ENCODE assay signal across 9 mouse cellular contexts in genomic region chr2:157064136-157064535, GRCm38 (mm10). TPM values are rescaled to one million over a fixed set of nuclear protein-coding genes. Genes with fewer than 3 reads are reported as not detected.
A peak's percentile ranks its signal among the peaks of the same experiment; 100 is the strongest.
DNase-seq lines count a peak whose midpoint lies in the region; ATAC-seq and TF ChIP-seq lines count a peak whose summit lies in the region.
"Had no signal": no experiment of that assay in that cellular context is flagged by ENCODE, and none has a peak within 500 bp of the region (broad histone marks: within the 10 kb centered on the region; RNA-seq: fewer than 3 reads in every experiment).

No protein-coding gene starts in this region.

- TF ChIP-seq CTCF in midbrain, postnatal 0 days (IDR thresholded peaks at IDR 0.05), result no peak

- H3K27ac ChIP-seq in heart, embryonic 16.5 days (ENCODE audit: low read length), result peak overlapping the region; percentile 17; the same call in 1 of the 2 replicates
- no peak overlapping the region for H3K27ac ChIP-seq in midbrain, postnatal 0 days (ENCODE audit: low read depth, low read length)

- H3K9me3 ChIP-seq in heart, embryonic 16.5 days (replicated peaks; ENCODE audit: control insufficient read depth, low read length), result no peaks in the 10 kb centered on the region
- no peaks in the 10 kb centered on the region for H3K9me3 ChIP-seq in midbrain, postnatal 0 days (ENCODE audit: low read length)

- peaks cover 51% of the 10 kb centered on the region for H3K4me1 ChIP-seq in heart, embryonic 16.5 days (ENCODE audit: control insufficient read depth, insufficient read depth, low read length)
- peaks cover 12% of the 10 kb centered on the region for H3K4me1 ChIP-seq in midbrain, postnatal 0 days (ENCODE audit: insufficient read depth, low read length)

- no peak overlapping the region for H3K4me2 ChIP-seq in heart, embryonic 16.5 days (ENCODE audit: low read depth, low read length)
- no peak overlapping the region for H3K4me2 ChIP-seq in midbrain, postnatal 0 days (ENCODE audit: low read depth, low read length, poor library complexity, severe bottlenecking)

- 48% methylated on average over 7 of the region's 7 CpGs for WGBS in heart, embryonic 16.5 days
- 42% methylated on average over 7 of the region's 7 CpGs for WGBS in midbrain, postnatal 0 days

- no peaks in the 10 kb centered on the region for H3K27me3 ChIP-seq in heart, embryonic 16.5 days (ENCODE audit: control insufficient read depth, insufficient read depth, low read length)
- no peaks in the 10 kb centered on the region for H3K27me3 ChIP-seq in midbrain, postnatal 0 days (ENCODE audit: insufficient read depth, low read length)

- no peak overlapping the region for H3K9ac ChIP-seq in heart, embryonic 16.5 days (ENCODE audit: low read length)
- H3K9ac ChIP-seq in midbrain, postnatal 0 days (replicated peaks; ENCODE audit: low read length, poor library complexity, severe bottlenecking), result no peak overlapping the region

- DNase-seq in heart, adult 11 months, result peak; percentile 98
- no peak for DNase-seq in heart, adult 8-10 months (ENCODE audit: low spot score)
- peak; percentile 47 for DNase-seq in right cerebral cortex, adult 18-20 months
- no peak for DNase-seq in right cerebral cortex, adult 2 months (ENCODE audit: low spot score in 2 of 2)
- DNase-seq in midbrain, postnatal 0 days (ENCODE audit: low spot score), result peak; percentile 72
- DNase-seq in thymus, postnatal 0 days (ENCODE audit: low spot score), result no peak
- DNase-seq in urinary bladder, postnatal 36 days (ENCODE audit: low spot score in 2 of 2), result no peak

- no peak overlapping the region for H3K4me3 ChIP-seq in heart, embryonic 16.5 days (ENCODE audit: low read length)
- H3K4me3 ChIP-seq in midbrain, postnatal 0 days (ENCODE audit: low read depth, low read length), result no peak overlapping the region

- H3K36me3 ChIP-seq in heart, embryonic 16.5 days (ENCODE audit: control insufficient read depth, insufficient read depth), result peaks cover 6% of the 10 kb centered on the region; the same call in 1 of the 2 replicates
- peaks cover 11% of the 10 kb centered on the region; the same call in 1 of the 2 replicates for H3K36me3 ChIP-seq in midbrain, postnatal 0 days (ENCODE audit: insufficient read depth, low read length)

- ATAC-seq in heart, embryonic 16.5 days (replicated peaks; ENCODE audit: extremely low read depth, insufficient read depth, low FRiP score), result no peak
- ATAC-seq in midbrain, postnatal 0 days (ENCODE audit: low FRiP score), result peak; percentile 55; the same call in 1 of the 2 replicates

RNA-seq across cellular contexts. Expression of gene Soga1, which starts 14.9 kb away (rescaled TPM):
- total RNA-seq in heart, adult 8-10 months (2022), result 10 to 100 TPM in 1 of 4 experiments, 1 to 10 TPM in 3; 8.7 to 11.1 (median 8.9) TPM
- polyA plus RNA-seq in heart, embryonic 16.5 days (2015; fragmentation: Nextera tagmentation; extraction: Ambion mirVana), result 1.7 and 3.1 TPM in 2 replicates
- 122 and 132 TPM in 2 replicates for total RNA-seq in midbrain, postnatal 0 days (2014; rRNA removed)
- 2.8 and 3.9 TPM in 2 replicates for polyA plus RNA-seq in midbrain, postnatal 0 days (2015; fragmentation: Nextera tagmentation; extraction: Ambion mirVana)
- 0.57 TPM in 2 replicates for polyA plus RNA-seq in thymus, postnatal 0 days (2015; fragmentation: Nextera tagmentation; extraction: Ambion mirVana)

RNA-seq across cellular contexts. Expression of gene Tldc2, which starts 22.7 kb away (rescaled TPM):
- not detected for total RNA-seq in heart, adult 8-10 months (2022)
- polyA plus RNA-seq in heart, embryonic 16.5 days (2015; fragmentation: Nextera tagmentation; extraction: Ambion mirVana), result not detected in 2 replicates
- not detected in 2 replicates for total RNA-seq in midbrain, postnatal 0 days (2014; rRNA removed)
- not detected in 2 replicates for polyA plus RNA-seq in midbrain, postnatal 0 days (2015; fragmentation: Nextera tagmentation; extraction: Ambion mirVana)
- polyA plus RNA-seq in thymus, postnatal 0 days (2015; fragmentation: Nextera tagmentation; extraction: Ambion mirVana), result not detected in 2 replicates
- polyA plus RNA-seq: limb, embryonic 11.5 days had no signal

RNA-seq across cellular contexts. Expression of gene Dsn1, which starts 57.2 kb away (rescaled TPM):
- 1 to 10 TPM; 1.1 to 2.2 (median 1.6) TPM for total RNA-seq in heart, adult 8-10 months (2022)
- polyA plus RNA-seq in heart, embryonic 16.5 days (2015; fragmentation: Nextera tagmentation; extraction: Ambion mirVana), result 31.1 and 34.5 TPM in 2 replicates
- total RNA-seq in midbrain, postnatal 0 days (2014; rRNA removed), result 5.3 and 8.8 TPM in 2 replicates
- polyA plus RNA-seq in midbrain, postnatal 0 days (2015; fragmentation: Nextera tagmentation; extraction: Ambion mirVana), result 7.2 and 7.8 TPM in 2 replicates
- polyA plus RNA-seq in thymus, postnatal 0 days (2015; fragmentation: Nextera tagmentation; extraction: Ambion mirVana), result 30.9 and 31.3 TPM in 2 replicates

Comparison
In these comparisons a context has a peak if more than half of its experiments do, and no peak if none do; other contexts are left out.
1. DNase-seq: peak in heart, adult 11 months (single experiment), right cerebral cortex, adult 18-20 months (single experiment) and midbrain, postnatal 0 days (single experiment); none in heart, adult 8-10 months (single experiment), right cerebral cortex, adult 2 months (0 of 2), thymus, postnatal 0 days (single experiment) and urinary bladder, postnatal 36 days (0 of 2).